Mouse (Mus musculus) thymus, adult 2 months (tissue): ENCODE measurements around the gene Erbb4.

Experiments
- CTCF ChIP-seq: fragments of 200-500 bp; IDR thresholded peaks from 2 replicates; pipeline ENCODE4 v1.5.1; 2012; ENCODE audit warnings: mild to moderate bottlenecking, control low read depth, low read length, moderate library complexity, borderline replicate concordance; ENCODE audit not compliant: control insufficient read depth, poor library complexity, insufficient read depth; ENCODE audit errors: extremely low read depth
- POLR2A ChIP-seq: fragments of 200-500 bp; IDR thresholded peaks from 2 replicates; pipeline ENCODE4 v1.6.1; 2012; ENCODE audit warnings: mild to moderate bottlenecking, low read length, control low read depth, moderate library complexity; ENCODE audit not compliant: control insufficient read depth, poor library complexity, insufficient read depth; ENCODE audit errors: extremely low read depth

DNA sequence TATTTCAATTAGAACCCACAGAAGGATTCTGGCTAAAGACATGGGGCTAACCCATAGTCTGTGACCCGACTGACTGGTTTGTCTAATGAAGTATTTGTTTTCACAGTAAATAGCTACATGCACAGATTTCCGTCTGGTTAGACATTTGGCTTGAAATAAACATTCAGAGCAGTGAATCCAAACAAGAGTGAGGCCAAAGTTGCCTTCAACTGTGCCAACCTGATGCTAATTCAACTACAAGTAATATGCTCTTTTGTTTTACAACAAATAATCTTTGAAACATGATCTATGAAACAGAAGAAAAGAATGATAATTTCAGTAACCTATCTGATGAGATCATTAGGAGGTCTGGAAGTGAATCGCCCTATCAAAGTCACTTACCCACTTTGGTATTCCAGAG is 106.5 kb downstream of the Erbb4 start:
- TF ChIP-seq CTCF, result no peak
- TF ChIP-seq POLR2A, result no peak
